Mouse (Mus musculus) lung, postnatal 0 days (tissue): Measurements from ENCODE around the gene Mrpl53. TPM values are rescaled to one million over a fixed set of nuclear protein-coding genes. Genes with fewer than 3 reads are reported as not detected.

Source experiments
- ATAC-seq: fragments of 200-750 bp; cut with Nextera tagmentation; 2 replicates; pipeline ENCODE4 v1.8.0; 2017; ENCODE audit warnings: moderate library complexity
- DNase-seq: peaks from one replicate; pipeline ENCODE4 v3.0.0-alpha.2; 2016; ENCODE audit warnings: low spot score
- H3K27ac ChIP-seq: fragments of 300-500 bp; sonication (generic); 2 replicates; pipeline ENCODE4 v1.5.1; 2014; ENCODE audit warnings: antibody characterized with exemption, mild to moderate bottlenecking, low read length, mixed read lengths
- H3K27me3 ChIP-seq: fragments of 300-500 bp; sonication (generic); replicated peaks from 2 replicates; pipeline ENCODE4 v1.6.1; 2014; ENCODE audit warnings: low read length, mixed read lengths; ENCODE audit not compliant: insufficient read depth
- H3K36me3 ChIP-seq: fragments of 300-500 bp; sonication (generic); 2 replicates; pipeline ENCODE4 v1.6.1; 2014; ENCODE audit warnings: low read length, mixed read lengths; ENCODE audit not compliant: insufficient read depth
- H3K4me1 ChIP-seq: fragments of 300-500 bp; sonication (generic); 2 replicates; pipeline ENCODE4 v1.6.1; 2014; ENCODE audit warnings: antibody characterized with exemption, low read depth, low read length, mixed read lengths; ENCODE audit not compliant: insufficient read depth
- H3K4me2 ChIP-seq: fragments of 300-500 bp; sonication (generic); replicated peaks from 2 replicates; pipeline ENCODE4 v1.6.1; 2014; ENCODE audit warnings: low read depth, mild to moderate bottlenecking, low read length, moderate library complexity, mixed read lengths
- H3K4me3 ChIP-seq: fragments of 300-500 bp; sonication (generic); 2 replicates; pipeline ENCODE4 v1.5.1; 2014; ENCODE audit warnings: low read depth, low read length
- H3K9ac ChIP-seq: fragments of 300-500 bp; sonication (generic); replicated peaks from 2 replicates; pipeline ENCODE4 v1.6.1; 2014; ENCODE audit warnings: low read depth, mild to moderate bottlenecking
- H3K9me3 ChIP-seq: fragments of 300-500 bp; sonication (generic); 2 replicates; pipeline ENCODE4 v1.6.1; 2016; ENCODE audit warnings: low read length, mixed read lengths
- CTCF ChIP-seq: IDR thresholded peaks from 2 replicates; pipeline ENCODE4 v1.5.1; 2016; ENCODE audit warnings: antibody characterized with exemption, mild to moderate bottlenecking
- EP300 ChIP-seq: IDR thresholded peaks from 2 replicates; pipeline ENCODE4 v1.6.1; 2016; ENCODE audit warnings: antibody characterized with exemption, mild to moderate bottlenecking, control low read depth
- WGBS: fragments of 180-500 bp; shearing (Covaris S2); extraction: QIAGEN DNeasy Blood & Tissue Kit; methylation state at CpG from one replicate; pipeline ENCODE4 v1.1.7; 2014; 5-methylcytosine and 5-hydroxymethylcytosine counted together
- polyA plus RNA-seq: library from polyadenylated mRNA; unstranded; fragments of >200 nt; fragmentation: Nextera tagmentation; extraction: Ambion mirVana; gene quantifications from 2 replicates; pipeline ENCODE4 v1.2.1, GENCODE M21; 2015

Gene Mrpl53
- polyA plus RNA-seq, 1 experiment from 2014 or later = 128 TPM

DNA sequence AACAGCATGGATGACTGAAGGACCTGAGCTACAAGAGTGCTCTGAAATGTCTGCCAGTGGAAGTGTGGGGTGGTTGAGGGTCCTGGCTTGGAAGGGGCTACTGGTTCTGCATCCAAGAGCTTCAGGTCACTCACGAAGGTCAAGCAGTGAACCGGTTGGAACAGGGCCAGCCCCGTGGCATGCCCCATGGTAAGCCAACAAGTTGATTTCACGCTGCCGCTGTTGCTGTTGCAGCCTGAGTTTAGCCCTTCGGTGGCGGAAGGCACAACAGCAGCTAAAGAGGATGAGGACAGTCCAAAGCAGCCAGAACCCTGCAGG, 10.9 kb downstream of the Mrpl53 start:
- no peak overlapping the region for H3K27ac ChIP-seq
- no peak overlapping the region for H3K4me3 ChIP-seq
- no peaks in the 10 kb centered on the region for H3K27me3 ChIP-seq
- TF ChIP-seq CTCF (no peak), EP300 (no peak)
- no peak for ATAC-seq
- no peak overlapping the region for H3K4me2 ChIP-seq
- no peaks in the 10 kb centered on the region for H3K9me3 ChIP-seq
- H3K9ac ChIP-seq = no peak overlapping the region
- H3K4me1 ChIP-seq = peaks cover 21% of the 10 kb centered on the region
- no peak for DNase-seq
- no peaks in the 10 kb centered on the region for H3K36me3 ChIP-seq
- WGBS = 75% methylated on average over 7 of the region's 7 CpGs

- Histone ChIP-seq H3K4me1 (peaks cover 16% of the 10 kb centered on the region), H3K27ac (peak within 1 kb of the TSS; percentile 86)
- WGBS = under 1% methylated on average over 34 of the region's 38 CpGs
Measured at GRCm38 (mm10) chr6:83120930-83121862, 12.4 kb downstream of the Mrpl53 start, which contains the start of gene Wbp1. Wbp1 (minus strand) TSS chr6:83121559.

DNA sequence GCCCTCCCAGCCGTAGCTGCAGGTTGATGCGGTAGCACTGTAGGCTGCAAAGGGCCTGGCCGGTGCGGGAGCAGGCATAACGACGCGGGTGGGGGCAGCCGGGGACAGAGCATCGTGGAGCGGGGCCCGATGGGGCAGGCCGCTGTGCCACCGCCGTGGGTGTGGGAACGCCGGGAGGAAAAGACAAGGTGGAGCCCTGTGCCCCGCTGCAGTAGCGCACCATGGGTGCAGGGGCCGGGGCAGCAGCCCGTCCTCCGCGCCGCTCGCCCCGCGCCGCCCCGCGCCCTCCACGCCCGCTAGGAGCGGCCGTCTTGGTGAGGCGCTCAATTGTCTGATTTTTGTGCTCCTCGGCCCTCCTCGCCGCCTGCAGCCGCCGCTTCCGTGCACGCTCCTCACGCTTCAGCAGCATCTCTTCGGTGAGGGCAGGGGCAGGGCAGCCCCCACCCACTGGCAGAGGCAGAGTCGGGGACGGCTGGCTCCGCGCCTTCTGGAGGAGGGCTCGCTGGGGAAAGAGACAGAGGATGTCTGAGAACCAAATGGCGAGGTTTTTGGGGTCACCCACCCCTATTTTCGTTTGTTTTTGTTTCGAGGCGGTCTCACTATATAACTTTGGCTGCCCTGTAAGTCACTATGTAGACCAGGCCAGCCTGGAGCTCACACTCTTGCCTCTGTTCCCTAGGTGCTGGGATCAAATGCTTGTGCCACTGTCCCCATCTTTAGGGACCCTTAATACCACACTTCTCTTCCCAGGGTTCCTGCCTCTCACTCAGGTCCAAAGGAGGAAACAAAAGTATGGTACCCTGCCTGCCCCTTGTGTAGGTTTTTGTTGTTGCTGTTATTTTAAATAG, 13.2 kb downstream of the Mrpl53 start:
- no peaks in the 10 kb centered on the region for H3K9me3 ChIP-seq
- under 1% methylated on average over 28 of the region's 52 CpGs for WGBS
- peaks cover 15% of the 10 kb centered on the region for H3K4me1 ChIP-seq
- no peak for DNase-seq
- peak; percentile 27 for ATAC-seq
- peak overlapping the region; percentile 86 for H3K27ac ChIP-seq
- H3K9ac ChIP-seq = peak overlapping the region; percentile 59
- no peaks in the 10 kb centered on the region for H3K36me3 ChIP-seq
- H3K27me3 ChIP-seq = no peaks in the 10 kb centered on the region
- peak overlapping the region; percentile 98 for H3K4me2 ChIP-seq
- peak overlapping the region; percentile 61 for H3K4me3 ChIP-seq
- no peak for TF ChIP-seq EP300
- TF ChIP-seq CTCF = no peak

More at GRCm38 (mm10) chr6:83120930-83121862, 12.4 kb downstream of the Mrpl53 start, which contains the start of gene Wbp1:
- no peaks in the 10 kb centered on the region for H3K27me3 ChIP-seq
- H3K4me3 ChIP-seq = peak within 1 kb of the TSS; percentile 61
- H3K36me3 ChIP-seq = no peaks in the 10 kb centered on the region
- H3K4me2 ChIP-seq = peak within 1 kb of the TSS; percentile 98
- DNase-seq (peak; percentile 99), ATAC-seq (peak; percentile 97)
- no peaks in the 10 kb centered on the region for H3K9me3 ChIP-seq
- TF ChIP-seq CTCF (peak; percentile 13; the same call in 1 of the 2 replicates), EP300 (peak; percentile 48; the same call in 1 of the 2 replicates)
- H3K9ac ChIP-seq = peak within 1 kb of the TSS; percentile 59

DNA sequence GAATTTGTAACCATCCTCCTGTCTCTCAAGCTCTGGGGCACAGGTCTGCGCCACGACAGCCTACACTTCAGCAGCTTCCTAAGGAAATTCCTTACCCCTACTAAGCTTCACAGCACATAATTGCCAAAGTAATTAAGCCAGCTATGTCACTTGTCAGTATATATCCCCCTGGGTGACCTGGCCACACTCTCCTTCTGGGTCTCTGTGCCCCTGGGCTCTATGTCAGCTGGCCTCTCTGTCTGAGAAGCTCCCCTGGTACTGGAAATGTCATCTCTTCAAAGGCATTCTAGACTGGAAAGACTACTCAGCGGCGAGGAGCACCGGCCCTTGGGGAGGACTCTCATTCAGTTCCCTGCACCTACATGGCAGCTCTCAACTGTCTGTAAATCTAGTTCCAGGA, 14.1 kb downstream of the Mrpl53 start:
- Histone ChIP-seq H3K9ac (no peak overlapping the region), H3K27me3 (no peaks in the 10 kb centered on the region), H3K27ac (no peak overlapping the region), H3K36me3 (no peaks in the 10 kb centered on the region), H3K4me3 (no peak overlapping the region), H3K4me1 (peaks cover 15% of the 10 kb centered on the region), H3K4me2 (no peak overlapping the region), H3K9me3 (no peaks in the 10 kb centered on the region)
- no peak for TF ChIP-seq CTCF
- TF ChIP-seq EP300 = no peak
- no peak for DNase-seq
- 72% methylated on average over 5 of the region's 5 CpGs for WGBS
- ATAC-seq = no peak

- Histone ChIP-seq H3K9ac (peak overlapping the region; percentile 34), H3K4me2 (peak overlapping the region; percentile 71), H3K27me3 (no peaks in the 10 kb centered on the region), H3K4me1 (peaks cover 15% of the 10 kb centered on the region), H3K9me3 (no peaks in the 10 kb centered on the region), H3K4me3 (peak overlapping the region; percentile 65), H3K36me3 (no peaks in the 10 kb centered on the region), H3K27ac (no peak overlapping the region)
- peak; percentile 29 for ATAC-seq
- 2% methylated on average over 30 of the region's 30 CpGs for WGBS
- peak; percentile 96 for DNase-seq
- TF ChIP-seq CTCF (no peak), EP300 (peak; percentile 62)
Measured at GRCm38 (mm10) chr6:83124851-83125312, 16.0 kb downstream of the Mrpl53 start.

GRCm38 (mm10) chr6:83125331-83125730, 16.5 kb downstream of the Mrpl53 start, which contains the start of gene Ino80b:
Ino80b (minus strand) TSS chr6:83125431.
- Histone ChIP-seq H3K36me3 (no peaks in the 10 kb centered on the region), H3K4me1 (peaks cover 15% of the 10 kb centered on the region), H3K9ac (peak within 1 kb of the TSS; percentile 34), H3K9me3 (no peaks in the 10 kb centered on the region), H3K27me3 (no peaks in the 10 kb centered on the region), H3K4me2 (peak within 1 kb of the TSS; percentile 71), H3K27ac (no peak within 1 kb of the TSS), H3K4me3 (peak within 1 kb of the TSS; percentile 65)
- no peak for DNase-seq
- no peak for ATAC-seq
- TF ChIP-seq CTCF (no peak), EP300 (no peak)
- WGBS = 18% methylated on average over 5 of the region's 5 CpGs
